Mouse (Mus musculus) neutrophil, adult 5-6 weeks (primary cell): ENCODE data around the gene B230104I21Rik. TPM values are rescaled to one million over a fixed set of nuclear protein-coding genes. Genes with fewer than 3 reads are reported as not detected.

Source experiments
- ATAC-seq: fragments of 151-379, 151-347 bp; 2 replicates; pipeline ENCODE4 v1.8.0; 2017; ENCODE audit warnings: mild to moderate bottlenecking, moderate TSS enrichment; ENCODE audit not compliant: insufficient number of reproducible peaks, poor library complexity, low FRiP score, severe bottlenecking; ENCODE audit errors: extremely low read depth
- total RNA-seq: library from RNA; stranded (forward); fragments of 200-1000 nt; gene quantifications from 2 replicates; pipeline ENCODE4 v1.2.3, GENCODE M21; 2017

Gene B230104I21Rik
- total RNA-seq, 1 experiment from 2014 or later, result not detected

- ATAC-seq, result no peak
These were observed 50.9 kb downstream of the B230104I21Rik start for GRCm38 (mm10) chr4:154386810-154387209.

- no peak for ATAC-seq
These were observed 53.7 kb downstream of the B230104I21Rik start for GRCm38 (mm10) chr4:154389641-154390040.

GRCm38 (mm10) chr4:154390333-154391080 is 54.6 kb downstream of the B230104I21Rik start:
- ATAC-seq, result no peak

- ATAC-seq, result no peak
These were observed 56.7 kb downstream of the B230104I21Rik start for GRCm38 (mm10) chr4:154392641-154393040.

GRCm38 (mm10) chr4:154393196-154394122 is 57.5 kb downstream of the B230104I21Rik start:
- ATAC-seq, result no peak

DNA sequence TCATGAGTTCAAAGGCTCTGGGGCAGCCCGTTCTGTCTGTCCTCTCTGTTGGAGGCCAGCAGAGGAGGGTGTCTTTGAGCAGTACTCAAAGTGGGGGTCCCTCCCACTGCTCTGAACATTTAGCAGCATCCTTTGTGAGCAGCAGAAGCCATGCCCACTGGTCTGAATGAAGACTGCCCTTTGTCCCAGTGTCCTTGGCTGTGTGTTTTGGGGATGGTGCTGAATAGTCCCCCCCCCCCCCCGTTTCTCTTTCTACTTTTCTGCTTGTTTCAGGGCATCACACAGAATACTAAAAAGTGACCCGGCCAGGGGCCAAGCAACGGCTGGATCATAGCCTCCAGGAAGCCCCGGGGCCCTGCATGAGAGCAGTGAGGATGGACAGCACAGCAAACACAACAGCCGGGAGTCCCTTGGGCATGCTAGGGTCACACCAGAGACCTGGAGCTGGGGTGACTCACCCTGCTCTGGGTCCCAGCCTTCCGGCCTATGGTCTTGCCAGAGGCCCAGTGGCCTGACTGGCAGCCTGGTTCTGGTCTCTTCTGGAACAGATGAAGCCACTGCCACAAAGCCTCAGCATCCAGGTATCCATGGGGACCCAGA is 58.3 kb downstream of the B230104I21Rik start:
- no peak for ATAC-seq

GRCm38 (mm10) chr4:154396652-154397301 is 60.9 kb downstream of the B230104I21Rik start:
- no peak for ATAC-seq

Other genes with a start within 250 kb of the B230104I21Rik start
- gene Trp73, start 195.9 kb upstream of the B230104I21Rik start, total RNA-seq, result not detected in 2 replicates
- gene Wrap73, start 193.8 kb upstream of the B230104I21Rik start, total RNA-seq, result 8.8 and 27.4 TPM in 2 replicates
- 161 and 163 TPM in 2 replicates for gene Tprgl, start 175.5 kb upstream of the B230104I21Rik start, total RNA-seq
- gene Megf6, start 165.4 kb upstream of the B230104I21Rik start, total RNA-seq, result not detected in 2 replicates
- gene Arhgef16, start 34.5 kb upstream of the B230104I21Rik start, total RNA-seq, result 1.0 TPM in 1 of 2 replicates, not detected in the other